Mouse (Mus musculus) embryonic facial prominence, embryonic 14.5 days (tissue): ENCODE data around the gene Ubap2. TPM values are rescaled to one million over a fixed set of nuclear protein-coding genes. Genes with fewer than 3 reads are reported as not detected.

ENCODE experiments used
- ATAC-seq: fragments of 200-750 bp; cut with Nextera tagmentation; 2 replicates; pipeline ENCODE4 v1.8.0; 2017; ENCODE audit warnings: low read depth, moderate number of reproducible peaks, moderate TSS enrichment
- DNase-seq: peaks from one replicate; pipeline ENCODE4 v3.0.0-alpha.2; 2015; ENCODE audit warnings: low spot score
- H3K27ac ChIP-seq: fragments of 300-500 bp; sonication (generic); replicated peaks from 2 replicates; pipeline ENCODE4 v1.5.1; 2014; ENCODE audit warnings: low read depth, mild to moderate bottlenecking, low read length, moderate library complexity
- H3K27me3 ChIP-seq: fragments of 300-500 bp; sonication (generic); replicated peaks from 2 replicates; pipeline ENCODE4 v1.6.1; 2014; ENCODE audit warnings: low read length; ENCODE audit not compliant: control insufficient read depth, insufficient read depth
- H3K36me3 ChIP-seq: fragments of 300-500 bp; sonication (generic); 2 replicates; pipeline ENCODE4 v1.6.1; 2014; ENCODE audit warnings: low read length, mixed read lengths; ENCODE audit not compliant: control insufficient read depth, insufficient read depth
- H3K4me1 ChIP-seq: fragments of 300-500 bp; sonication (generic); 2 replicates; pipeline ENCODE4 v1.6.1; 2014; ENCODE audit warnings: antibody characterized with exemption, low read length; ENCODE audit not compliant: control insufficient read depth, insufficient read depth
- H3K4me2 ChIP-seq: fragments of 300-500 bp; sonication (generic); 2 replicates; pipeline ENCODE4 v1.6.1; 2014; ENCODE audit warnings: low read depth, mild to moderate bottlenecking, low read length, moderate library complexity, mixed read lengths
- H3K4me3 ChIP-seq: fragments of 300-500 bp; sonication (generic); 2 replicates; pipeline ENCODE4 v1.5.1; 2014; ENCODE audit warnings: low read depth, mild to moderate bottlenecking, low read length
- H3K9ac ChIP-seq: fragments of 300-500 bp; sonication (generic); 2 replicates; pipeline ENCODE4 v1.6.1; 2014; ENCODE audit warnings: low read depth, mild to moderate bottlenecking, low read length, moderate library complexity, mixed read lengths
- H3K9me3 ChIP-seq: fragments of 300-500 bp; sonication (generic); 2 replicates; pipeline ENCODE4 v1.6.1; 2016; ENCODE audit warnings: low read length; ENCODE audit not compliant: control insufficient read depth
- WGBS: fragments of 180-500 bp; shearing (Covaris S2); extraction: QIAGEN DNeasy Blood & Tissue Kit; methylation state at CpG from one replicate; pipeline ENCODE4 v1.1.7; 2014; 5-methylcytosine and 5-hydroxymethylcytosine counted together
- polyA plus RNA-seq: library from polyadenylated mRNA; unstranded; fragments of >200 nt; fragmentation: Nextera tagmentation; extraction: Ambion mirVana; gene quantifications from 2 replicates; pipeline ENCODE4 v1.2.1, GENCODE M21; 2014

Gene Ubap2
- polyA plus RNA-seq, 1 experiment from 2014 or later = 62.7 TPM

DNA sequence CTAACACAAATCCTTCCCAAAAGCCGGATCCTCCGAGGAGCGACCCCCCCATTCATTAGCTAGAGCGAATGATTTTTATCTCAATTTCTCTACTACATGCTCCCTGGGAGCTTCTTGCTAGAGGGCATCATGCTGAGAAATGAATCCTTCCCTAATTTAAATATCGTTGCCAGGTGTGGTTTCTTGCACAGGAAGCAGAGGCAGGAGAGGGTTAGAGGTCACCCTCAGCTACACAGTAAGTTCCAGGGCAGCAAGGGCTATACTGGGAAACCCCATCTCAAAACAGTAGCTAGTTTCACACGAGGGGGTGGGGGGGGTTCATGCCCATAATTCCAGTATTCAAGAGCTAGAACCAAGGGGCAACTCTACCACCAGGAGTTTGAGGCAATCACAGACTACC, 32.5 kb upstream of the Ubap2 start:
- no peak overlapping the region for H3K4me2 ChIP-seq
- no peak for ATAC-seq
- H3K36me3 ChIP-seq = peaks cover 67% of the 10 kb centered on the region
- no peaks in the 10 kb centered on the region for H3K9me3 ChIP-seq
- H3K4me1 ChIP-seq = no peaks in the 10 kb centered on the region
- H3K4me3 ChIP-seq = no peak overlapping the region
- 65% methylated on average over 6 of the region's 6 CpGs for WGBS
- DNase-seq = no peak
- H3K27ac ChIP-seq = no peak overlapping the region
- H3K27me3 ChIP-seq = no peaks in the 10 kb centered on the region
- no peak overlapping the region for H3K9ac ChIP-seq

GRCm38 (mm10) chr4:41304302-41304701, 29.4 kb upstream of the Ubap2 start:
- no peaks in the 10 kb centered on the region for H3K4me1 ChIP-seq
- DNase-seq = no peak
- H3K4me2 ChIP-seq = no peak overlapping the region
- 61% methylated on average over 3 of the region's 3 CpGs for WGBS
- H3K36me3 ChIP-seq = peaks cover 68% of the 10 kb centered on the region
- H3K9me3 ChIP-seq = no peaks in the 10 kb centered on the region
- no peak for ATAC-seq
- no peaks in the 10 kb centered on the region for H3K27me3 ChIP-seq
- no peak overlapping the region for H3K9ac ChIP-seq
- no peak overlapping the region for H3K27ac ChIP-seq
- no peak overlapping the region for H3K4me3 ChIP-seq

- DNase-seq = no peak
- no peak overlapping the region for H3K4me2 ChIP-seq
- ATAC-seq = no peak
- no peaks in the 10 kb centered on the region for H3K4me1 ChIP-seq
- 89% methylated on average over 7 of the region's 7 CpGs for WGBS
- no peaks in the 10 kb centered on the region for H3K9me3 ChIP-seq
- H3K27ac ChIP-seq = no peak overlapping the region
- no peak overlapping the region for H3K9ac ChIP-seq
- no peak overlapping the region for H3K4me3 ChIP-seq
- H3K27me3 ChIP-seq = no peaks in the 10 kb centered on the region
- H3K36me3 ChIP-seq = peaks cover 68% of the 10 kb centered on the region
Observed at GRCm38 (mm10) chr4:41303671-41304070, 28.7 kb upstream of the Ubap2 start.

- H3K4me3 ChIP-seq = no peak overlapping the region
- peaks cover 96% of the 10 kb centered on the region for H3K36me3 ChIP-seq
- no peak overlapping the region for H3K9ac ChIP-seq
- H3K4me1 ChIP-seq = no peaks in the 10 kb centered on the region
- DNase-seq (no peak), ATAC-seq (no peak)
- no peaks in the 10 kb centered on the region for H3K27me3 ChIP-seq
- WGBS = 94% methylated on average over 5 of the region's 5 CpGs
- H3K9me3 ChIP-seq = no peaks in the 10 kb centered on the region
- no peak overlapping the region for H3K4me2 ChIP-seq
- H3K27ac ChIP-seq = no peak overlapping the region
Observed at GRCm38 (mm10) chr4:41298976-41299375, 24.0 kb upstream of the Ubap2 start.

- H3K4me3 ChIP-seq = no peak overlapping the region
- H3K9me3 ChIP-seq = no peaks in the 10 kb centered on the region
- H3K4me2 ChIP-seq = no peak overlapping the region
- H3K27me3 ChIP-seq = no peaks in the 10 kb centered on the region
- no peak for ATAC-seq
- DNase-seq = no peak
- no peaks in the 10 kb centered on the region for H3K4me1 ChIP-seq
- 92% methylated on average over 7 of the region's 7 CpGs for WGBS
- no peak overlapping the region for H3K9ac ChIP-seq
- H3K36me3 ChIP-seq = peaks cover 98% of the 10 kb centered on the region
- no peak overlapping the region for H3K27ac ChIP-seq
Observed at GRCm38 (mm10) chr4:41295960-41296359, 21.0 kb upstream of the Ubap2 start.

DNA sequence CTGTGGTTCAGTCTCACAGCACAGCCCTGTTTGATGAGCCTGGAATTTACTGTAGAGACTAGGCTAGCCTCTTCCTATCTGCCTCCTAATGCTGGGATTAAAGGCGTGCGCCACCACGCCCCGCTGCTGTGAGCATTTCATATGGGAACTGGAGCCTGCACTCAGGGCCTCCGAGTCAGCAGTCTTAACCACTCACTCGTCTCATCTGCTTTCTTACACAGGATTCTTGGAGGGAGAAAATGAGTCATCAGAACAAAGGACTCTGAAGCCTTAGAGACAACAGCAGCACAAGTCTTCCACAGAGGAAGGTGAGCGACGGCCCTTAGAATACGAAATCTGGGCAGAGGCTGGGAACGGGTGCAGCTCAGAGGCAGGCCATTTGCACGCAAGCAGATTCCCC, 20.6 kb upstream of the Ubap2 start:
- ATAC-seq (no peak), DNase-seq (no peak)
- H3K4me1 ChIP-seq = no peaks in the 10 kb centered on the region
- H3K36me3 ChIP-seq = peaks cover 98% of the 10 kb centered on the region
- no peaks in the 10 kb centered on the region for H3K27me3 ChIP-seq
- H3K9ac ChIP-seq = no peak overlapping the region
- H3K9me3 ChIP-seq = no peaks in the 10 kb centered on the region
- no peak overlapping the region for H3K27ac ChIP-seq
- 89% methylated on average over 11 of the region's 11 CpGs for WGBS
- no peak overlapping the region for H3K4me3 ChIP-seq
- H3K4me2 ChIP-seq = no peak overlapping the region

GRCm38 (mm10) chr4:41293907-41294306, 19.0 kb upstream of the Ubap2 start:
- DNase-seq (peak; percentile 58), ATAC-seq (peak; percentile 58)
- Histone ChIP-seq H3K9me3 (no peaks in the 10 kb centered on the region), H3K4me3 (no peak overlapping the region), H3K36me3 (peaks cover 90% of the 10 kb centered on the region), H3K9ac (no peak overlapping the region), H3K27ac (no peak overlapping the region), H3K4me1 (no peaks in the 10 kb centered on the region), H3K4me2 (no peak overlapping the region), H3K27me3 (no peaks in the 10 kb centered on the region)
- WGBS = 67% methylated on average over 4 of the region's 4 CpGs

- Histone ChIP-seq H3K9ac (no peak overlapping the region), H3K27me3 (no peaks in the 10 kb centered on the region), H3K27ac (peak overlapping the region; percentile 50; the same call in 1 of the 2 replicates), H3K4me1 (no peaks in the 10 kb centered on the region), H3K4me3 (no peak overlapping the region), H3K4me2 (no peak overlapping the region), H3K36me3 (peaks cover 51% of the 10 kb centered on the region), H3K9me3 (no peaks in the 10 kb centered on the region)
- WGBS = 71% methylated on average over 7 of the region's 7 CpGs
- ATAC-seq = 0 out of 2 replicates have a peak, but pooled peaks have one; percentile 20
- peak; percentile 52 for DNase-seq
Observed at GRCm38 (mm10) chr4:41289802-41290201, 14.9 kb upstream of the Ubap2 start.

DNA sequence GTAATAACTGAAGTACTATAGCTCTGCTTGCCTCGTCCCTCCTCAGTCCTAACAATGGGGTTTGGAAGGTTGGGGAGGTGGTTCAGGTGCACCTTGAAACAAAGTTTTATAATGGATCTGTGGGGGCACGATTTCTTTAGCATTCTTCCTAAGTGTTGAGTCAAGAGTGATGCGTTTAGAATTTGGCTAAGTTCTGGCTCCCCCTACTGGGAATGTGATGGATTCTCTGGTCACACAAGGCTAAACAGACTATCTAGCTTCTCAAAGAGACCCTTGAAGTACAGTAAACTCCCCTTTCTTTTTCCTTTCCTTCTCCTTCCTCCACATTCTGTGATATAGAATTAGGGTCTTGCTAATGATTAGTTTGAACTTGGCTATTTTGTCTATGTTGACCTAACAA, 11.5 kb upstream of the Ubap2 start:
- H3K27me3 ChIP-seq = no peaks in the 10 kb centered on the region
- 17% methylated on average over 3 of the region's 3 CpGs for WGBS
- DNase-seq = peak; percentile 74

More for the DNA sequence above, 11.5 kb upstream of the Ubap2 start:
- H3K9me3 ChIP-seq = no peaks in the 10 kb centered on the region
- no peaks in the 10 kb centered on the region for H3K4me1 ChIP-seq
- peaks cover 17% of the 10 kb centered on the region for H3K36me3 ChIP-seq
- no peak for ATAC-seq
- H3K4me3 ChIP-seq = no peak overlapping the region
- H3K27ac ChIP-seq = no peak overlapping the region
- no peak overlapping the region for H3K9ac ChIP-seq
- no peak overlapping the region for H3K4me2 ChIP-seq
